Mouse (Mus musculus): ENCODE data around the gene Tubb3. TPM values are rescaled to one million over a fixed set of nuclear protein-coding genes. Genes with fewer than 3 reads are reported as not detected.
A peak's percentile ranks its signal among the peaks of the same experiment; 100 is the strongest.
"Not testable (repeated sequence)": the region's sequence is repeated elsewhere in the genome, so short reads cannot be mapped to it uniquely, and the experiment has no call there.

Gene Tubb3
- total RNA-seq, 2 experiments from 2014 or later: 1.8 to 1.9 TPM

GRCm38 (mm10) chr8:123431616-123432365, 20.6 kb downstream of the Tubb3 start:
- no peak for DNase-seq

- no peak for DNase-seq
Measured at GRCm38 (mm10) chr8:123432381-123432780, 21.2 kb downstream of the Tubb3 start.

- DNase-seq: not testable (repeated sequence)
Measured at GRCm38 (mm10) chr8:123433241-123433974, 22.2 kb downstream of the Tubb3 start.

GRCm38 (mm10) chr8:123441788-123442187, 30.6 kb downstream of the Tubb3 start:
- no peak for DNase-seq

- DNase-seq: no peak
Measured at GRCm38 (mm10) chr8:123442351-123442750, 31.1 kb downstream of the Tubb3 start.

GRCm38 (mm10) chr8:123442871-123443575, 31.8 kb downstream of the Tubb3 start:
- peak; percentile 95 for DNase-seq

GRCm38 (mm10) chr8:123443576-123443921, 32.3 kb downstream of the Tubb3 start:
- DNase-seq: no peak

- no peak for DNase-seq
Measured at GRCm38 (mm10) chr8:123444131-123444530, 32.9 kb downstream of the Tubb3 start.

GRCm38 (mm10) chr8:123445981-123446380, 34.8 kb downstream of the Tubb3 start:
- no peak for DNase-seq

GRCm38 (mm10) chr8:123446799-123447198, 35.6 kb downstream of the Tubb3 start:
- no peak for DNase-seq

- DNase-seq: no peak
Measured at GRCm38 (mm10) chr8:123450783-123451182, 39.6 kb downstream of the Tubb3 start.

GRCm38 (mm10) chr8:123451747-123452146, 40.5 kb downstream of the Tubb3 start:
- DNase-seq: not testable (repeated sequence)

GRCm38 (mm10) chr8:123452149-123452548, 40.9 kb downstream of the Tubb3 start:
- DNase-seq: no peak

- DNase-seq: no peak
Measured at GRCm38 (mm10) chr8:123453291-123453690, 42.1 kb downstream of the Tubb3 start.

GRCm38 (mm10) chr8:123453951-123454350, 42.7 kb downstream of the Tubb3 start:
- DNase-seq: no peak

- no peak for DNase-seq
Measured at GRCm38 (mm10) chr8:123454559-123454958, 43.3 kb downstream of the Tubb3 start.

- no peak for DNase-seq
Measured at GRCm38 (mm10) chr8:123463651-123464050, 52.4 kb downstream of the Tubb3 start.

- DNase-seq: no peak
Measured at GRCm38 (mm10) chr8:123467476-123467875, 56.3 kb downstream of the Tubb3 start.

Other genes starting within 250 kb of the Tubb3 start
- gene Dpep1, start 225.2 kb upstream of the Tubb3 start, total RNA-seq (2021): 1 to 10 TPM; 5.1 to 6.6 TPM
- gene Chmp1a, start 198.7 kb upstream of the Tubb3 start, total RNA-seq (2021): 10 to 100 TPM; 41.0 to 48.2 TPM
- 1 to 10 TPM; 1.2 to 2.4 TPM for gene Spata33, start 198.6 kb upstream of the Tubb3 start, total RNA-seq (2021)
- gene Cdk10, start 186.6 kb upstream of the Tubb3 start, total RNA-seq (2021): 10 to 100 TPM; 14.2 to 18.7 TPM
- gene Spata2l, start 175.2 kb upstream of the Tubb3 start, total RNA-seq (2021): 1 to 10 TPM; 1.2 to 1.5 TPM
- 10 to 100 TPM in 1 of 2 experiments, 1 to 10 TPM in 1; 8.0 to 11.5 TPM for gene Zfp276, start 157.2 kb upstream of the Tubb3 start, total RNA-seq (2021)
- gene Vps9d1, start 157.1 kb upstream of the Tubb3 start, total RNA-seq (2021): 10 to 100 TPM; 12.3 to 13.4 TPM
- 1 to 10 TPM; 4.6 to 6.2 TPM for gene Fanca, start 92.8 kb upstream of the Tubb3 start, total RNA-seq (2021)
- 1 to 10 TPM in 1 of 2 experiments, under 1 TPM in 1; 0.86 to 1.2 TPM for gene Spire2, start 78.7 kb upstream of the Tubb3 start, total RNA-seq (2021)
- 100 to 1,000 TPM; 144 to 157 TPM for gene Tcf25, start 37.7 kb upstream of the Tubb3 start, total RNA-seq (2021)
- gene Mc1r, start 4.3 kb upstream of the Tubb3 start, total RNA-seq (2021): not detected
- gene Def8, start 12.1 kb downstream of the Tubb3 start, total RNA-seq (2021): 10 to 100 TPM; 35.8 to 37.6 TPM
- 10 to 100 TPM; 34.3 to 37.5 TPM for gene Afg3l1, start 66.5 kb downstream of the Tubb3 start, total RNA-seq (2021)
- under 1 TPM; 0.14 to 0.18 TPM for gene Dbndd1, start 104.0 kb downstream of the Tubb3 start, total RNA-seq (2021)
- gene Gas8, start 107.4 kb downstream of the Tubb3 start, total RNA-seq (2021): 1 to 10 TPM; 5.8 to 7.8 TPM
- 1 to 10 TPM; 4.1 to 4.7 TPM for gene Rhou, start 242.5 kb downstream of the Tubb3 start, total RNA-seq (2021)